Mouse (Mus musculus) small intestine, adult 2 months (tissue): ENCODE data around the gene Rreb1.

Experiments
- CTCF ChIP-seq: fragments of 200-500 bp; IDR thresholded peaks from 2 replicates; pipeline ENCODE4 v1.5.1; 2012; ENCODE audit warnings: low read depth, mild to moderate bottlenecking, control low read depth, inconsistent platforms, low read length, moderate library complexity, mixed read lengths; ENCODE audit not compliant: insufficient replicate concordance, insufficient read length; ENCODE audit errors: extremely low read depth
- POLR2A ChIP-seq: fragments of 200-500 bp; IDR thresholded peaks from 2 replicates; pipeline ENCODE4 v1.6.1; 2012; ENCODE audit warnings: low read depth, mild to moderate bottlenecking, control low read depth, inconsistent platforms, low read length, moderate library complexity

- no peak for TF ChIP-seq CTCF
- no peak for TF ChIP-seq POLR2A
Observed at GRCm38 (mm10) chr13:37870118-37870908, 92.1 kb downstream of the Rreb1 start.
